Mouse (Mus musculus) ES-E14 (cell line): Measurements from ENCODE around the gene Spns2. TPM values are rescaled to one million over a fixed set of nuclear protein-coding genes. Genes with fewer than 3 reads are reported as not detected.

Experiments used
- DNase-seq: peaks from one replicate; pipeline ENCODE4 v3.0.0-alpha.2; 2013; ENCODE audit warnings: low read depth, low spot score
- H3K27ac ChIP-seq: 2 replicates; pipeline ENCODE4 v1.5.1; 2012; ENCODE audit warnings: low read depth, mild to moderate bottlenecking, low read length, moderate library complexity, mixed read lengths; ENCODE audit not compliant: poor library complexity, insufficient read depth, severe bottlenecking
- H3K36me3 ChIP-seq: 2 replicates; pipeline ENCODE4 v1.6.1; 2012; ENCODE audit warnings: mild to moderate bottlenecking, low read length, moderate library complexity, mixed read lengths; ENCODE audit not compliant: control insufficient read depth, poor library complexity, insufficient read depth, severe bottlenecking
- H3K4me1 ChIP-seq, 2 experiments: fragments of 150-350 bp in 1 of 2; sonication (generic) in 1 of 2; 2 replicates each; pipeline ENCODE4 v1.6.1; 2012; ENCODE audit warnings: low read length in 2 of 2, mild to moderate bottlenecking in 1 of 2, mixed read lengths in 1 of 2; ENCODE audit not compliant: control insufficient read depth in 2 of 2, insufficient read depth in 2 of 2, poor library complexity in 1 of 2
- H3K4me3 ChIP-seq, 2 experiments: fragments of 150-350 bp in 1 of 2; sonication (generic) in 1 of 2; 2 replicates each; pipeline ENCODE4 v1.5.1; 2012; ENCODE audit warnings: low read length in 2 of 2, low read depth in 1 of 2, mild to moderate bottlenecking in 1 of 2, mixed read lengths in 1 of 2; ENCODE audit not compliant: insufficient read depth in 1 of 2, poor library complexity in 1 of 2, severe bottlenecking in 1 of 2
- H3K9ac ChIP-seq: 2 replicates; pipeline ENCODE4 v1.6.1; 2012; ENCODE audit warnings: low read depth, mild to moderate bottlenecking, low read length, mixed read lengths; ENCODE audit not compliant: poor library complexity, insufficient read depth, severe bottlenecking
- H3K9me3 ChIP-seq: fragments of 150-350 bp; sonication (generic); 2 replicates; pipeline ENCODE4 v1.6.1; 2012; ENCODE audit warnings: low read depth, mild to moderate bottlenecking, low read length; ENCODE audit not compliant: control insufficient read depth, insufficient read depth
- CHD2 ChIP-seq: IDR thresholded peaks from 2 replicates; pipeline ENCODE4 v1.6.1; 2014; ENCODE audit warnings: mild to moderate bottlenecking, low read depth, low read length, inconsistent platforms
- HCFC1 ChIP-seq: IDR thresholded peaks from 2 replicates; pipeline ENCODE4 v1.6.1; 2012; ENCODE audit warnings: low read length, inconsistent platforms, borderline replicate concordance; ENCODE audit not compliant: insufficient read depth
- MAFK ChIP-seq: IDR thresholded peaks from 2 replicates; pipeline ENCODE4 v1.6.1; 2014; ENCODE audit warnings: mild to moderate bottlenecking, low read depth, low read length, inconsistent platforms; ENCODE audit not compliant: insufficient read depth
- ZC3H11A ChIP-seq: IDR thresholded peaks from 2 replicates; pipeline ENCODE4 v1.6.1; 2012; ENCODE audit warnings: low read depth, mild to moderate bottlenecking, inconsistent platforms, low read length, borderline replicate concordance
- ZNF384 ChIP-seq: IDR thresholded peaks from 2 replicates; pipeline ENCODE4 v1.6.1; 2012; ENCODE audit warnings: low read depth, low read length, inconsistent platforms
- in situ Hi-C, 2 experiments: fragments of 600-800 bp; cut with MboI; formaldehyde crosslinking; loops; one replicate each; pipeline ENCODE4 v1.15.1; 2025; ENCODE audit warnings: low sequenced_read_pairs in 2 of 2, inconsistent platforms in 1 of 2; ENCODE audit not compliant: unreplicated experiment in 2 of 2
- total RNA-seq: library from RNA; depleted of rRNA; stranded (reverse); fragments of 300-350 nt; gene quantifications from 2 replicates; pipeline ENCODE4 v1.2.3, GENCODE M21; 2012; rRNA removed

Spns2 gene
- total RNA-seq, 1 experiment = 2.4 TPM

GRCm38 (mm10) chr11:72405532-72405931 lies 84.2 kb downstream of the Spns2 start:
- Histone ChIP-seq H3K36me3 (peaks cover 6% of the 10 kb centered on the region; the same call in 1 of the 2 replicates), H3K27ac (no peak overlapping the region), H3K9ac (no peak overlapping the region), H3K4me1 (peaks cover 23 to 56% of the 10 kb centered on the region in 2 experiments), H3K4me3 (no peak overlapping the region), H3K9me3 (no peaks in the 10 kb centered on the region)
- TF ChIP-seq HCFC1 (no peak), CHD2 (no peak), MAFK (no peak), ZNF384 (no peak), ZC3H11A (no peak)
- in situ Hi-C loops = no loop called here
- DNase-seq = no peak

GRCm38 (mm10) chr11:72402969-72403368 lies 86.7 kb downstream of the Spns2 start:
- in situ Hi-C loops = no loop called here
- TF ChIP-seq MAFK = no peak
- no peak for TF ChIP-seq CHD2
- no peak for TF ChIP-seq ZNF384
- no peak for TF ChIP-seq ZC3H11A
- no peak for TF ChIP-seq HCFC1

GRCm38 (mm10) chr11:72402017-72402416 lies 87.7 kb downstream of the Spns2 start:
- peak overlapping the region; percentile 24; the same call in 1 of the 2 replicates for H3K27ac ChIP-seq
- no peak overlapping the region for H3K9ac ChIP-seq
- peak overlapping the region in 1 of 2 experiments; percentile 45; a peak in 2 of 4 replicates for H3K4me3 ChIP-seq
- TF ChIP-seq ZNF384 (no peak), CHD2 (no peak), MAFK (no peak)
- peak; percentile 45 for DNase-seq
- H3K4me1 ChIP-seq = peaks cover 16 to 55% of the 10 kb centered on the region in 2 experiments
- no peaks in the 10 kb centered on the region for H3K9me3 ChIP-seq
- in situ Hi-C loops = no loop called here
- peaks cover 31% of the 10 kb centered on the region for H3K36me3 ChIP-seq

More at GRCm38 (mm10) chr11:72402969-72403368, 86.7 kb downstream of the Spns2 start:
- no peak overlapping the region for H3K27ac ChIP-seq
- H3K4me1 ChIP-seq = peaks cover 17 to 63% of the 10 kb centered on the region in 2 experiments
- no peak for DNase-seq
- H3K9me3 ChIP-seq = no peaks in the 10 kb centered on the region
- H3K36me3 ChIP-seq = peaks cover 26% of the 10 kb centered on the region
- H3K4me3 ChIP-seq = no peak overlapping the region
- H3K9ac ChIP-seq = no peak overlapping the region

Other genes with a start within 250 kb of the Spns2 start
- 7.1 and 8.1 TPM in 2 replicates for gene Slc13a5, start 222.7 kb downstream of the Spns2 start, total RNA-seq
- gene Xaf1, start 188.3 kb downstream of the Spns2 start, total RNA-seq = 7.5 and 7.6 TPM in 2 replicates
- gene Fbxo39, start 175.5 kb downstream of the Spns2 start, total RNA-seq = 0.13 and 0.16 TPM in 2 replicates
- gene Tekt1, start 127.5 kb downstream of the Spns2 start, total RNA-seq = 4.0 and 5.7 TPM in 2 replicates
- gene Smtnl2, start 78.2 kb downstream of the Spns2 start, total RNA-seq = 23.6 and 26.7 TPM in 2 replicates
- gene Ggt6, start 54.4 kb downstream of the Spns2 start, total RNA-seq = 0.98 and 1.4 TPM in 2 replicates
- gene Mybbp1a, start 48.5 kb downstream of the Spns2 start, total RNA-seq = 278 and 286 TPM in 2 replicates
- 0.32 and 1.9 TPM in 2 replicates for gene Spns3, start 60.6 kb upstream of the Spns2 start, total RNA-seq
- gene Ube2g1, start 117.4 kb upstream of the Spns2 start, total RNA-seq = 24.2 and 27.9 TPM in 2 replicates
- 29.8 and 31.5 TPM in 2 replicates for gene Ankfy1, start 200.1 kb upstream of the Spns2 start, total RNA-seq